Mouse (Mus musculus) testis, adult 10 weeks (tissue): Measurements from ENCODE around the gene Setd1b. TPM values are rescaled to one million over a fixed set of nuclear protein-coding genes. Genes with fewer than 3 reads are reported as not detected.

Experiments used
- polyA plus RNA-seq: library from polyadenylated mRNA; stranded (reverse); fragments of 350-450 nt; fragmentation: Illumina TruSeq; extraction: RNeasy Lipid Tissue Mini Kit (QIAGEN cat#74804); gene quantifications from one replicate; pipeline ENCODE4 v1.2.3, GENCODE M21; 2014; ENCODE audit warnings: low read depth, low replicate concordance

Gene Setd1b
- 2.2 TPM for polyA plus RNA-seq

DNA sequence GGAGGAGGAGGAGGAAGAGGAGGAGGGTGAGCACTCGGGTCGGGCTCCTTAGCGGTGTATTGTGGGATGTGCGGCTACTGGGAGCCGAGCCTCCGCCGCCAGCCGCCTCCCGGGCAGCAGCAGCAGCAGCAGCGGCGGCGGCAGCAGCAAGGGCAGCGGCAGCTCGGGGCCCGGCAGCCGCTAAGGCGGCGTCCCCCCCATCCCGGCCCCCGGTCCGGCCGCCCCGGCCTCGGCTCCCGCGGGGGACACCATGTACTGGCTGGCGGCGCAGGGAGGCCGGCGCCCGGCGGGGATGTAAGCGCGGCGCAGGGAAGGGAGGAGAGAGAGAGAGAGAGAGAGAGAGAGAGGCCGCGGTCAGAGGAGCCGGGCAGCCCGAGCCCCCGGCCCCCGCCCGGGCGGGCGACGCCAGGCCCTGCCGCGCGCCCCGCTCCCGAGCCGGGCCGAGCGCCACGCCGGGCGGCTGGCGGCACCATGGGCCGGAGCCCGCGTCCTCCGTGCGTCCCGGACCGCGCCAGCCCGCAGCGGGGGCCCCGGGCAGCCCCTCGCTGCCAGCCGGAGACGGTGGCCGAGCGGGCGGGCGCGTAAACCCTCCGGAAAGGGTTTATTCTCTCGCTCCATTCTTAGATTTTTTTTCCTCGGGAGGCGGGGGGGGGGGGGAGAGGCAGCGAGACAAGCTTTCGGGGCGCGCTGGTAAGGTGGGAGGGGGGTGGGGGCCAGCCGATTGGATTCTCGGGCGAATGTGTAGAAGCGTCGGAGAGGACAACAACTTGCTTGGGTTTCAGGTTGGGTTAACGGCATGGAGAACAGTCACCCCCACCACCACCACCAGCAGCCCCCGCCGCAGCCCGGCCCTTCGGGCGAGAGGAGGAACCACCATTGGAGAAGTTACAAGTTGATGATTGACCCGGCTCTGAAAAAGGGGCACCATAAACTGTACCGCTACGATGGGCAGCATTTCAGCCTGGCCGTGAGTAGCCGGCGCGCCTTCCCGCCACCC is at the start of gene Setd1b:
Gene Setd1b (plus strand): TSS at position 33 of the 997 bp plus-strand sequence.

DNA sequence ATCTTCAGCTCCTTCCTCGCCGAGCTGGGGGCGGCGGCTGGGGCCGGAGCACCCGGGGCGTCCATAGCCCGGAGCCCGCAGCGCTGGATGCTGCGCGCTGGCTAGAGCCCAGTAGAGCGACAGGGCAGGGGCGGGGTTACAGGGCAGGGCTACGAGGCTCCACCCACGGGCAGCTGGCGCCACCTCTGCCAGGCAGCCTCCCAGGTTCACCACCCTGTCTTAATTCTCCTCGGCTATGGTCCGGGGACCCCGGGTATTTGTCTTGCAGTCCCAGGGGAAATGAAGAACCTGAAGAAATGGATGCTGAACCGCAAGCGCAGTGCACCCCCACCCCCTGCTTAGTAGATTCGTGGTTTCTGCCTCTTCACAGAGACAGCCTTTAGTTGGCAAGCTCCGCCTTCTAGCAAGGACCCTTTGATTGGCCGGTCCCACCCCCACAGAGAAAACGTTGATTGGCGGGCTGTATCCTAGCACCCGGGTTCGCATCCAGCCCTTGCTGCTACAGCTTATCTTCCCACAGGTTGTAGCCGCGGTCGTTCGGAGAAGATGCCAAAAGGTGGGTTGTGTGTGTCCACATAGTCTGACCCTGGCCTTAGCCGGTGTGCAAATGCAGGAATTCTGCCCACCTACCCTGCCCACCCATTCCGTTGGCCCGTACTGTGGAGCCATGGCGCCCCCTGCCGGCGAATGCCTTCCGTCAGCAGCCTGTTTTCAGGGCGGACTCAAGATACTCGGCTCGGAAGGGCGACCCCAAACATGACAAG is 9.5 kb upstream of the Setd1b start, which contains the start of gene Rhof:
Gene Rhof (minus strand): TSS at position 385 of the 764 bp plus-strand sequence.

DNA sequence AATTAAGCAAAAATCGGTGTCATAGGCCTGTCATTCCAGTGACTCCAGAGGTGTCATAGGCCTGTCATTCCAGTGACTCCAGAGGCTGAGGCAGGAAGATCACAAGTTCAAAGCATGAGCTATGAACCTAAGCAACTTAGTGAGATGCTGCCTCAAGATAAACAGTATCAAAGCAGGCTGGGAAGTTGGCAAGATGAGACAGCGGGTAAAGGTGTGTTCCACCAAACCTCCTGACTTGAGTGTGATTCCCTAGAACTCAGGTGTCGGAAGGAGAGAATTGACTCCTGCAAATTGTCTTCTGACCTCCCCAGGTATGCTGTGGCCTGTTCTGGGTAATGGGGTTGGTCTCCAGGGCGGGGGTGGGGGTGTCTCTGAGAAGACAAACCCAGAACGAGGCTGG is 27.3 kb downstream of the Setd1b start, which contains the start of gene Psmd9:
Gene Psmd9 (plus strand): TSS at position 130 of the 400 bp plus-strand sequence.

DNA sequence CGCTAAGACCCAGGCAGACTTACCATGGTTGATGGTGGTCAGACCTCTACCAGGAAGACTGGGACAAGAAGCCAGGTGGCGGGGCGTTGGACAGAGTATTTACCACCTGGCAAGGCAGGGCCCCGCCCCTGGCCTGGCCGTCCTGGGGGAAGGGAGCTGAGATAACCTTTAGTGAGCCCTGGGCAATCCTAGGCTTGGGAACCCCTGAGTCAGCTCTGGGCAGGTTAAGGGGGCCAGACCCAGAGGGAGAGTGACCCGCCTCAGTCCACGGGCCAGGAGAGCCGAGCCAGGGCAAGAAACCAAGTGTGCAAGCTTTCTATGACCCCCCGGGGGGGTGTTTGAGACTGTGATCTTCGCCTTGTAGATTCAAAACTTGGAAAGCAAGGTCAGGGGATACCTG is 40.7 kb downstream of the Setd1b start, which contains the start of gene Hpd:
Gene Hpd (minus strand): TSS at position 77 of the 400 bp plus-strand sequence.

Other genes starting within 250 kb of the Setd1b start
- 37.0 TPM for gene Kdm2b, start 152.4 kb upstream of the Setd1b start, polyA plus RNA-seq
- gene Orai1, start 127.1 kb upstream of the Setd1b start, polyA plus RNA-seq: 0.53 TPM
- 91.6 TPM for gene Morn3, start 95.2 kb upstream of the Setd1b start, polyA plus RNA-seq
- gene Tmem120b, start 73.8 kb upstream of the Setd1b start, polyA plus RNA-seq: 0.80 TPM
- not detected for gene Rhof, start 9.5 kb upstream of the Setd1b start, polyA plus RNA-seq
- 4.8 TPM for gene Psmd9, start 27.2 kb downstream of the Setd1b start, polyA plus RNA-seq
- gene Hpd, start 40.5 kb downstream of the Setd1b start, polyA plus RNA-seq: not detected
- 27.8 TPM for gene Wdr66, start 109.9 kb downstream of the Setd1b start, polyA plus RNA-seq
- gene Bcl7a, start 201.6 kb downstream of the Setd1b start, polyA plus RNA-seq: 0.45 TPM